Mouse (Mus musculus): Measurements from ENCODE around the gene Cacnb3. TPM values are rescaled to one million over a fixed set of nuclear protein-coding genes. Genes with fewer than 3 reads are reported as not detected.
"Not testable (repeated sequence)": the region's sequence is repeated elsewhere in the genome, so short reads cannot be mapped to it uniquely, and the experiment has no call there.

Gene Cacnb3
- 29.8 and 36.6 TPM in 2 replicates for polyA plus RNA-seq (2015; fragmentation: Nextera tagmentation; extraction: Ambion mirVana)

GRCm38 (mm10) chr15:98630540-98630939 lies at the start of gene Cacnb3:
Gene Cacnb3 (plus strand): TSS chr15:98630840.
- Histone ChIP-seq H3K27ac (peak within 1 kb of the TSS; percentile 75; the same call in 1 of the 2 replicates), H3K9me3 (replicated peaks) (no peaks in the 10 kb centered on the region), H3K36me3 (no peaks in the 10 kb centered on the region), H3K4me3 (replicated peaks) (peak within 1 kb of the TSS; percentile 91), H3K4me1 (peaks cover 82% of the 10 kb centered on the region), H3K4me2 (peak within 1 kb of the TSS; percentile 87), H3K9ac (0 out of 2 replicates have a peak within 1 kb of the TSS, but pooled peaks have one; percentile 55), H3K27me3 (peaks cover 44% of the 10 kb centered on the region)
- 19% methylated on average over 4 of the region's 4 CpGs for WGBS
- ATAC-seq (replicated peaks; ENCODE audit: low FRiP score) = no peak

DNA sequence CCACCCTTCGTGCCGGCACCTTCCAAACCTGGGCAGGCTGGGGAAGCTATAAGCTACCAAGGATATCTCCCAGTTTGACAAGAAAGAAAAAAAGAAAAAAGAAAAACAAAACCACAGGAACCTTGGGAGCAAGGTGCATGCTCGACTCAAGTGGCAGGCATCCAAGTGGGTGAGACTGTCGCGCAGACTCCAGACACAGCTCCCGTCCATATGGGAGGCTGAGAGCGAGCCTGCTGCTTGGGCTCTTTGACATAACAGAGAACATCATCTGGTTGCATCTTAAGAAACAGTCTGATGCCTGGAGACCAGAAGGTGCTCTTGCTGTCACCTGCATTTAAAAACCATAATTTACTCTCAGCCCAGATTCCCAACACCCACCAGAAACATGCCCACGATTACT lies 48.2 kb upstream of the Cacnb3 start:
- no peak overlapping the region for H3K4me2 ChIP-seq
- no peak overlapping the region for H3K4me3 ChIP-seq (replicated peaks)
- H3K9ac ChIP-seq = no peak overlapping the region
- no peaks in the 10 kb centered on the region for H3K36me3 ChIP-seq
- H3K27ac ChIP-seq = no peak overlapping the region
- H3K9me3 ChIP-seq (replicated peaks) = no peaks in the 10 kb centered on the region
- H3K27me3 ChIP-seq = no peaks in the 10 kb centered on the region
- peaks cover 10% of the 10 kb centered on the region for H3K4me1 ChIP-seq
- 70% methylated on average over 8 of the region's 8 CpGs for WGBS
- no peak for ATAC-seq (replicated peaks; ENCODE audit: low FRiP score)

DNA sequence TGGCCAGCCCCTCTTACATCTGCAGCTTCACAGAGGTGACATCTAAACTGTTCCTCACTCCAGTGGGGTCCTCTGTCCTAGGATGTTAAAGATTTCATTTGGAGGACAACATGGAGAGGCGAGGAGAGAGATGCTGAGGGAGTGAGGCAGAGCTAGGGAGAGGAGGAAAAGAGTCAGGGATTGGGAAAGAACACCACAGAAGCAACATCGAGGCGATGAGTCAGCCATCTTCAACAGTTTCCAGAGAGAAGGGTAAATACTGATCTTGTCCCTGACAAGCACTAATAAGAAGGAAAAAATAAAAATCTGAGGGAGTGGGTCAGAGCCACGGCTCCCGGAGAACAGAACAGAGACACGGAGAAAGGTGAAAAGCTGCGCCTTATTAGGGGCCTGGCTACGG lies 47.6 kb upstream of the Cacnb3 start:
- Histone ChIP-seq H3K4me2 (no peak overlapping the region), H3K4me3 (replicated peaks) (no peak overlapping the region), H3K27ac (no peak overlapping the region), H3K4me1 (peaks cover 10% of the 10 kb centered on the region), H3K9ac (no peak overlapping the region), H3K36me3 (no peaks in the 10 kb centered on the region), H3K9me3 (replicated peaks) (no peaks in the 10 kb centered on the region), H3K27me3 (no peaks in the 10 kb centered on the region)
- WGBS = 76% methylated on average over 8 of the region's 8 CpGs
- no peak for ATAC-seq (replicated peaks; ENCODE audit: low FRiP score)

DNA sequence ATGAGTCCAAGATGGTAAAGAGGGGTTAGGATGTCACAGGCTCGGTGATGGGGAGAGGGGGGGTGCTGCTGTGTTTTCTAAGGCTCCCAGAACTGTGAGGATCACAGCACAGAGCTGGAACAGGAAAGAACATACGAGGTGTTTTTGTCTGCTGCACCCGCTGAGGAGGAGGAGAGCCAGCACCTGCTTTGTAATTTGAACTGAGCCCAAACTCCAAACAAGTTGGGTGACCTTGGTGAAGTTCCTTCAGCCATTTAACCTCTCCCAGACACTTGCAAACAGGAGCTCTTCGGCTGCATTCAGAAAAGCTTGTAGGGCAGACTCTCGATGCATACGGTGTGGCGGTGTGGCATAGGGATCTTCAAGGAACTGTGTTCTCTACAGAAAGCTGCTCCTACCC lies 45.2 kb upstream of the Cacnb3 start:
- Histone ChIP-seq H3K9ac (no peak overlapping the region), H3K4me2 (no peak overlapping the region; the same call in 1 of the 2 replicates), H3K4me3 (replicated peaks) (no peak overlapping the region), H3K27ac (peak overlapping the region; percentile 30), H3K36me3 (peaks cover 22% of the 10 kb centered on the region), H3K27me3 (no peaks in the 10 kb centered on the region), H3K9me3 (replicated peaks) (no peaks in the 10 kb centered on the region), H3K4me1 (peaks cover 7% of the 10 kb centered on the region; the same call in 1 of the 2 replicates)
- WGBS = 24% methylated on average over 7 of the region's 7 CpGs
- no peak for ATAC-seq (replicated peaks; ENCODE audit: low FRiP score)

DNA sequence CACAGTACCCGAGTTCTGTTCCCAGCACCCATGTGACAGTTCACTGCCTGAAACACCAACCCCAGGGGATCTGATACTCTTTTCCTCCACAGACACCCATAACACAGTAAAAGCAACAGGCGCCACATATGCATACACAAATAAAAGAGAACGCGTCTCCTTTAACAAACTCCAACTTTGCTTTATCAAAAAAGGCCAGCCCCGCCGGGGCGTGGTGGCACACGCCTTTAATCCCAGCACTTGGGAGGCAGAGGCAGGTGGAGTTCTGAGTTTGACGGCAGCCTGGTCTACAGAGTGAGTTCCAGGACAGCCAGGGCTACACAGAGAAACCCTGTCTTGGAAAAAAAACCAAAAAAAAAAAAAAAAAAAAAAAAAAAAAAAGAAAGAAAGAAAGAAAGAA lies 44.5 kb upstream of the Cacnb3 start:
- not testable (repeated sequence) for H3K27ac ChIP-seq; H3K9ac ChIP-seq; H3K27me3 ChIP-seq; H3K4me1 ChIP-seq; H3K9me3 ChIP-seq (replicated peaks); ATAC-seq (replicated peaks; ENCODE audit: low FRiP score); H3K4me2 ChIP-seq; H3K4me3 ChIP-seq (replicated peaks)
- 83% methylated on average over 9 of the region's 9 CpGs for WGBS
- H3K36me3 ChIP-seq = peaks cover 29% of the 10 kb centered on the region

DNA sequence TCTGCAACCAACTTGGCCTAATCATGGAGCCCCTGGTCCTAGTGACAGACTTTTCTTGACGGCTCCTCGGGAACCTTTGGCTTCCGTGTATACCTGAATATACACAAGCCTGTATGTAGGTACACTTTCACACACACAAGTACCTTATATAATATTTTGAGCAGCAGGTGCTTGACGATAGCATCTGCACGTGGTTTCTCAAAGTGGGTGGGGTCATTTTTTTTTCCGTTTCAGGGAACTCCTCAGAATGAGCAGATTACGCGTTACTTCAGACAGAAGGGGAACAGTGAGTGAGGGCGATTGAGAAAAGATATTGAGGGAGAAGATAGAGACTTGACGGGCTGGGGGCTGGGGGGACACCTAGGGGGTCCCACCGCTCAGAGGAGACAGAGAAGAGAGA lies 42.9 kb upstream of the Cacnb3 start:
- no peak overlapping the region for H3K27ac ChIP-seq
- no peak overlapping the region for H3K4me2 ChIP-seq
- H3K9ac ChIP-seq = no peak overlapping the region
- 89% methylated on average over 11 of the region's 11 CpGs for WGBS
- no peak overlapping the region for H3K4me3 ChIP-seq (replicated peaks)
- H3K27me3 ChIP-seq = no peaks in the 10 kb centered on the region
- peaks cover 7% of the 10 kb centered on the region; the same call in 1 of the 2 replicates for H3K4me1 ChIP-seq
- H3K9me3 ChIP-seq (replicated peaks) = no peaks in the 10 kb centered on the region
- ATAC-seq (replicated peaks; ENCODE audit: low FRiP score) = no peak
- peaks cover 45% of the 10 kb centered on the region for H3K36me3 ChIP-seq

- no peak overlapping the region for H3K4me3 ChIP-seq (replicated peaks)
- WGBS = 69% methylated on average over 7 of the region's 7 CpGs
- no peak overlapping the region for H3K9ac ChIP-seq
- H3K27me3 ChIP-seq = no peaks in the 10 kb centered on the region
- H3K27ac ChIP-seq = no peak overlapping the region
- no peak for ATAC-seq (replicated peaks; ENCODE audit: low FRiP score)
- peaks cover 65% of the 10 kb centered on the region for H3K36me3 ChIP-seq
- no peaks in the 10 kb centered on the region for H3K9me3 ChIP-seq (replicated peaks)
- H3K4me2 ChIP-seq = no peak overlapping the region
- peaks cover 7% of the 10 kb centered on the region; the same call in 1 of the 2 replicates for H3K4me1 ChIP-seq
Observed at GRCm38 (mm10) chr15:98589640-98590336, 40.9 kb upstream of the Cacnb3 start.

DNA sequence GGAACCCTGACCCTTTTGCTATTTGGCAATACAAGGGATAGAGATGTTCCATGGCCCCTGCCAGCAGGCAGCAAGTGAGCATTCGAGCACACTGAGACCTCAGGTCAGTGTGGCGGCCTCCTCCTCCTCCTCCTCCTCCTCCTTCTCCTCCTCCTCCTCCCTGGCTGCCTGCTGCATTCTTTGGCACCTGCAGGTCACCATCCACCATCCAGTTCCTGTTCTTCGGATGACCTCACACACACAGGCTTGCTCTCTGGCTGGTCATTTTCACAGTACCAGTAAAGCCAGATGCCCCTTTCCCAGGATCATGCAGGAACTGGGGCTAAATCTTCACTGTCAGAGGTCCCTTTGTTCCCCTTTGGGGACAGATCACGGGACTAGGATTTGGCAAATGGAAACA lies 39.2 kb upstream of the Cacnb3 start:
- no peak overlapping the region for H3K4me3 ChIP-seq (replicated peaks)

DNA sequence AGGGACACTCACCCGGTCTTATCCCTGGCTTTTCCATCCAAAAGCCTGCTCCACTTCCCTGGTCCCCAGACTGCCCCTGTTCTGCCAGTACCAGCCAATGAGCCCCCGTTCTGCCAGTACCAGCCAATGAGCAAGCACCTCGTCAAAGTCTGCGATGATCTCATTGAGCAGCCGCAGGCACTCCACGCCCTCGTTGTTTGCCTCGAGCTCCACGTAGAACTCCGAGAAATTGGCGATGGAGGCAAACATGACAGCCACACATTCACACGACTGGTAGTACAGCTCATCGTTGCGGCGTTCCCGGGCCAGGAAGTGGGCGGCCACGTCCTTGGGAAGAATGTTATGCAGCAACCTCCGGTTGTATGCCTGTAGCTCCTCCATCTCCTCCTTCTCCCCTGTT lies 36.4 kb upstream of the Cacnb3 start:
- Histone ChIP-seq H3K27ac (no peak overlapping the region), H3K4me1 (no peaks in the 10 kb centered on the region), H3K36me3 (peaks cover 99% of the 10 kb centered on the region), H3K27me3 (no peaks in the 10 kb centered on the region), H3K4me2 (no peak overlapping the region), H3K4me3 (replicated peaks) (no peak overlapping the region), H3K9me3 (replicated peaks) (no peaks in the 10 kb centered on the region), H3K9ac (no peak overlapping the region)
- ATAC-seq (replicated peaks; ENCODE audit: low FRiP score) = no peak
- WGBS = 83% methylated on average over 19 of the region's 19 CpGs

More for the DNA sequence above, 39.2 kb upstream of the Cacnb3 start:
- Histone ChIP-seq H3K9me3 (replicated peaks) (no peaks in the 10 kb centered on the region), H3K36me3 (peaks cover 82% of the 10 kb centered on the region), H3K9ac (no peak overlapping the region), H3K27ac (no peak overlapping the region), H3K4me1 (no peaks in the 10 kb centered on the region), H3K4me2 (no peak overlapping the region), H3K27me3 (no peaks in the 10 kb centered on the region)
- WGBS = 55% methylated on average over 4 of the region's 4 CpGs
- ATAC-seq (replicated peaks; ENCODE audit: low FRiP score) = no peak

- no peak for ATAC-seq (replicated peaks; ENCODE audit: low FRiP score)
- 0 out of 2 replicates have a peak, but pooled peaks cover under 1% of the 10 kb centered on the region for H3K4me1 ChIP-seq
- H3K36me3 ChIP-seq = peaks cover 99% of the 10 kb centered on the region
- WGBS = 83% methylated on average over 5 of the region's 5 CpGs
- H3K27me3 ChIP-seq = no peaks in the 10 kb centered on the region
- H3K4me3 ChIP-seq (replicated peaks) = no peak overlapping the region
- H3K9ac ChIP-seq = no peak overlapping the region
- H3K4me2 ChIP-seq = no peak overlapping the region
- H3K9me3 ChIP-seq (replicated peaks) = no peaks in the 10 kb centered on the region
- H3K27ac ChIP-seq = no peak overlapping the region
Observed at GRCm38 (mm10) chr15:98595049-98595448, 35.6 kb upstream of the Cacnb3 start.

DNA sequence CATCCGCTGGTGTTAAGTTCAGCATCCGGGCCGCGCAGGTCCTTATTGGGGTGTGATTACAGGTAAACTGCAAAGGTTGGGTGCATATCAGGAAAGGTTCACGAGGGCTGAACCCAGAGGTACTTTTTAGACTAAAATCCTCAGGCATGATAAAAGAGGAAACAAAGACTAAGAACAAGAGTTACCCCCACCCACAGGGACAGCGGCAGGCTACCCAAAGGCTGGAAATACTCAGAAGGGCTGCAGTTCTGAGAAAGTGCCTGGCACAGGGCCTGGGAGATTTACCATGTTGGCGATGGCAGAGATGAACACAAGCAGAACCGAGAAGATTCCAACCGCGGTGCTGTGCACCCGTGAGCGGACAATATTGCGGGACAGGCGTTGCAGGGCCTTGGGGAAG lies 34.0 kb upstream of the Cacnb3 start:
- H3K27me3 ChIP-seq = no peaks in the 10 kb centered on the region
- WGBS = 95% methylated on average over 14 of the region's 14 CpGs
- H3K9ac ChIP-seq = no peak overlapping the region
- peaks cover 98% of the 10 kb centered on the region for H3K36me3 ChIP-seq
- H3K4me2 ChIP-seq = no peak overlapping the region
- H3K4me3 ChIP-seq (replicated peaks) = no peak overlapping the region
- H3K4me1 ChIP-seq = peaks cover 14% of the 10 kb centered on the region
- ATAC-seq (replicated peaks; ENCODE audit: low FRiP score) = no peak
- no peak overlapping the region for H3K27ac ChIP-seq
- no peaks in the 10 kb centered on the region for H3K9me3 ChIP-seq (replicated peaks)

- no peak for ATAC-seq (replicated peaks; ENCODE audit: low FRiP score)
- Histone ChIP-seq H3K27ac (no peak overlapping the region), H3K9ac (no peak overlapping the region), H3K36me3 (peaks cover 84% of the 10 kb centered on the region), H3K4me1 (peaks cover 49% of the 10 kb centered on the region), H3K9me3 (replicated peaks) (no peaks in the 10 kb centered on the region), H3K4me3 (replicated peaks) (no peak overlapping the region), H3K4me2 (no peak overlapping the region), H3K27me3 (no peaks in the 10 kb centered on the region)
- WGBS = 82% methylated on average over 12 of the region's 12 CpGs
Observed at GRCm38 (mm10) chr15:98600036-98600709, 30.5 kb upstream of the Cacnb3 start.
